Mouse (Mus musculus) lung, adult 2 months (tissue): ENCODE results near the gene Ctso.

Source experiments
- CTCF ChIP-seq: fragments of 200-500 bp; IDR thresholded peaks from 2 replicates; pipeline ENCODE4 v1.5.1; 2011; ENCODE audit warnings: mild to moderate bottlenecking, low read length, control low read depth; ENCODE audit not compliant: insufficient read depth
- POLR2A ChIP-seq: fragments of 200-500 bp; IDR thresholded peaks from 2 replicates; pipeline ENCODE4 v1.6.1; 2011; ENCODE audit warnings: low read depth, mild to moderate bottlenecking, control low read depth, low read length, borderline replicate concordance; ENCODE audit errors: extremely low read depth

DNA sequence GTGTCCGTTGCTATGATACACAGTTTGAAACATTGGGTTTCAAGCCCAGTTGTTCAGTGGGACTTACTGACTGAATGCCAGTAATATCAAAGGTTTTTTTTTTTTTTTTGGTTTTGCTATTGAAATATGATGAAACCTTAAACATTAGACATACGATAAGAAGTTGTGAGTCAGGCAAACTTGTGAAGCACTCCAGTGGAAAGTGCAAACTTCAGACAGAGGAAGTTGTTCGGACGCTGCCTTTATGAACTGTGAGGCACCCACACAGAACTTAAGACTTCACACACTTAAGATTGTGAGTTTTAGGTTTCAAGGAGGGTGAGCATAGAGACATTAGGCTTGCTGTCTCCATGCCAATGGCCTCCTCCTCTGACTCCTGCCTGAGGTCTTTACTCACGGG lies 49.2 kb downstream of the Ctso start:
- TF ChIP-seq CTCF (no peak), POLR2A (no peak)
